Mouse (Mus musculus) layer of hippocampus, adult 18-20 months (tissue): ENCODE results near the gene Dera. TPM values are rescaled to one million over a fixed set of nuclear protein-coding genes. Genes with fewer than 3 reads are reported as not detected.
"Not testable (repeated sequence)": the region's sequence is repeated elsewhere in the genome, so short reads cannot be mapped to it uniquely, and the experiment has no call there.

Experiments
- DNase-seq, 2 experiments: peaks; one replicate each; pipeline ENCODE4 v3.0.0; 2022; ENCODE audit warnings: low spot score in 2 of 2
- long read RNA-seq: library from polyadenylated mRNA; stranded (forward); transcript quantifications from one replicate; pipeline ENCODE4 v2.0.0, GENCODE M21; 2021
- total RNA-seq, 2 experiments: library from RNA; stranded (reverse); gene quantifications; 2 replicates each; pipeline ENCODE4 v1.2.3; 2021

Gene Dera
- total RNA-seq = 1 to 10 TPM; 3.0 to 4.8 TPM
- long read RNA-seq, partial matches to known transcripts = 1 of 2 reads
- long read RNA-seq, other reads (novel, unspliced or antisense) = 1 of 2 reads

- peak; percentile 31 to 49 for DNase-seq
Observed at GRCm38 (mm10) chr6:137754056-137754856, at the start of gene Dera. Gene Dera, plus strand, starts transcription at chr6:137754546.

GRCm38 (mm10) chr6:137706209-137706608, 48.1 kb upstream of the Dera start:
- no peak for DNase-seq

- DNase-seq = not testable (repeated sequence)
Observed at GRCm38 (mm10) chr6:137708726-137709405, 45.5 kb upstream of the Dera start.

GRCm38 (mm10) chr6:137710179-137711037, 43.9 kb upstream of the Dera start:
- DNase-seq = no peak

GRCm38 (mm10) chr6:137712654-137713309, 41.6 kb upstream of the Dera start:
- peak in 1 of 2 experiments; percentile 13 for DNase-seq

- DNase-seq = peak in 1 of 2 experiments; percentile 58
Observed at GRCm38 (mm10) chr6:137713310-137713664, 41.1 kb upstream of the Dera start.

- no peak for DNase-seq
Observed at GRCm38 (mm10) chr6:137716802-137717201, 37.5 kb upstream of the Dera start.

- DNase-seq = no peak
Observed at GRCm38 (mm10) chr6:137722220-137722931, 32.0 kb upstream of the Dera start.

GRCm38 (mm10) chr6:137723898-137724297, 30.4 kb upstream of the Dera start:
- DNase-seq = peak; percentile 28 to 74

- no peak for DNase-seq
Observed at GRCm38 (mm10) chr6:137734460-137734845, 19.9 kb upstream of the Dera start.

GRCm38 (mm10) chr6:137734846-137735609, 19.3 kb upstream of the Dera start, which contains the start of gene Strap:
Gene Strap, plus strand, starts transcription at chr6:137735078.
- peak; percentile 90 to 96 for DNase-seq

GRCm38 (mm10) chr6:137735671-137736238, 18.6 kb upstream of the Dera start:
- DNase-seq = no peak

- no peak for DNase-seq
Observed at GRCm38 (mm10) chr6:137740972-137741371, 13.4 kb upstream of the Dera start.

GRCm38 (mm10) chr6:137744700-137745099, 9.6 kb upstream of the Dera start:
- no peak for DNase-seq

- DNase-seq = no peak
Observed at GRCm38 (mm10) chr6:137747174-137747928, 7.0 kb upstream of the Dera start.

- DNase-seq = no peak
Observed at GRCm38 (mm10) chr6:137751551-137752274, 2.6 kb upstream of the Dera start.

GRCm38 (mm10) chr6:137752275-137752655, 2.1 kb upstream of the Dera start:
- no peak for DNase-seq

- no peak for DNase-seq
Observed at GRCm38 (mm10) chr6:137754857-137755232, 499 bp downstream of the Dera start.
